Mouse (Mus musculus) intestine, embryonic 15.5 days (tissue): Measurements from ENCODE around the gene Ddx55. TPM values are rescaled to one million over a fixed set of nuclear protein-coding genes. Genes with fewer than 3 reads are reported as not detected.
A peak's percentile ranks its signal among the peaks of the same experiment; 100 is the strongest.
"Not testable (repeated sequence)": the region's sequence is repeated elsewhere in the genome, so short reads cannot be mapped to it uniquely, and the experiment has no call there.

Experiments
- ATAC-seq: fragments of 200-750 bp; cut with Nextera tagmentation; 2 replicates; pipeline ENCODE4 v1.8.0; 2017; ENCODE audit warnings: moderate TSS enrichment, moderate library complexity
- H3K27ac ChIP-seq: fragments of 300-500 bp; sonication (generic); 2 replicates; pipeline ENCODE4 v1.5.1; 2015; ENCODE audit warnings: mild to moderate bottlenecking, inconsistent platforms
- H3K27me3 ChIP-seq: fragments of 300-500 bp; sonication (generic); replicated peaks from 2 replicates; pipeline ENCODE4 v1.6.1; 2015; ENCODE audit warnings: inconsistent platforms
- H3K36me3 ChIP-seq: fragments of 300-500 bp; sonication (generic); 2 replicates; pipeline ENCODE4 v1.6.1; 2015; ENCODE audit warnings: inconsistent platforms
- H3K4me1 ChIP-seq: fragments of 300-500 bp; sonication (generic); replicated peaks from 2 replicates; pipeline ENCODE4 v1.6.1; 2015; ENCODE audit warnings: inconsistent platforms
- H3K4me2 ChIP-seq: fragments of 300-500 bp; sonication (generic); replicated peaks from 2 replicates; pipeline ENCODE4 v1.6.1; 2015; ENCODE audit warnings: mild to moderate bottlenecking, inconsistent platforms
- H3K4me3 ChIP-seq: fragments of 300-500 bp; sonication (generic); replicated peaks from 2 replicates; pipeline ENCODE4 v1.5.1; 2015; ENCODE audit warnings: inconsistent platforms
- H3K9ac ChIP-seq: fragments of 300-500 bp; sonication (generic); 2 replicates; pipeline ENCODE4 v1.6.1; 2015; ENCODE audit warnings: inconsistent platforms
- H3K9me3 ChIP-seq: fragments of 300-500 bp; sonication (generic); 2 replicates; pipeline ENCODE4 v1.6.1; 2016; ENCODE audit warnings: inconsistent platforms
- WGBS: fragments of 180-500 bp; shearing (Covaris S2); methylation state at CpG from one replicate; pipeline ENCODE4 v1.1.7; 2015; 5-methylcytosine and 5-hydroxymethylcytosine counted together
- polyA plus RNA-seq: library from polyadenylated mRNA; unstranded; fragments of >200 nt; fragmentation: Nextera tagmentation; extraction: Ambion mirVana; gene quantifications from 2 replicates; pipeline ENCODE4 v1.2.1, GENCODE M21; 2015

Gene Ddx55
- polyA plus RNA-seq, 1 experiment from 2014 or later: 13.9 TPM

DNA sequence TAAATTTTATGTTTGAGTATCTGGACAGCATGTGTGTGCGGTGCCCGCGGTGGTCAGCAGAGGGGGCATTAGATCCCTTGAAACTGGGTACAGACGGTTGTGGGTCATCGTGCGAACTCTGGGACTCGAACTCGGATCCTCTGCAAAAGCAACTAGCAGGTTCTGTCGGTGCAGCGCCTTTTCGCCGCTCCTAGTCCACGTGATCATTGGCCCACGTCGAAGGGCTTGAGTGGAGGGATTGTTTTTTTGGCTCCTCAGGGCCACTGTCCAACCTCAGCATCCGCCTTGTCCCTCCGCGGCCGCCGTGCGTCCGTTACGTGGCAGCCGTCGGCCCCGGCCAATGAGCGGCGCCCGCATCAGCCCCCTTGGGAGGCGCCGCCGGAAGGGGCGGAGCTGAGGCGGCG lies 12.3 kb upstream of the Ddx55 start, which contains the start of gene Tmed2:
Tmed2 (plus strand) TSS at position 313 of the 404 bp plus-strand sequence.
- peak within 1 kb of the TSS; percentile 90 for H3K27ac ChIP-seq
- no peaks in the 10 kb centered on the region for H3K27me3 ChIP-seq
- peak within 1 kb of the TSS; percentile 64 for H3K4me2 ChIP-seq
- no peaks in the 10 kb centered on the region for H3K9me3 ChIP-seq
- WGBS: under 1% methylated on average over 35 of the region's 35 CpGs
- ATAC-seq: peak; percentile 95
- H3K36me3 ChIP-seq: peaks cover 12% of the 10 kb centered on the region
- H3K4me3 ChIP-seq: peak within 1 kb of the TSS; percentile 96
- H3K4me1 ChIP-seq: peaks cover 13% of the 10 kb centered on the region
- H3K9ac ChIP-seq: peak within 1 kb of the TSS; percentile 75

DNA sequence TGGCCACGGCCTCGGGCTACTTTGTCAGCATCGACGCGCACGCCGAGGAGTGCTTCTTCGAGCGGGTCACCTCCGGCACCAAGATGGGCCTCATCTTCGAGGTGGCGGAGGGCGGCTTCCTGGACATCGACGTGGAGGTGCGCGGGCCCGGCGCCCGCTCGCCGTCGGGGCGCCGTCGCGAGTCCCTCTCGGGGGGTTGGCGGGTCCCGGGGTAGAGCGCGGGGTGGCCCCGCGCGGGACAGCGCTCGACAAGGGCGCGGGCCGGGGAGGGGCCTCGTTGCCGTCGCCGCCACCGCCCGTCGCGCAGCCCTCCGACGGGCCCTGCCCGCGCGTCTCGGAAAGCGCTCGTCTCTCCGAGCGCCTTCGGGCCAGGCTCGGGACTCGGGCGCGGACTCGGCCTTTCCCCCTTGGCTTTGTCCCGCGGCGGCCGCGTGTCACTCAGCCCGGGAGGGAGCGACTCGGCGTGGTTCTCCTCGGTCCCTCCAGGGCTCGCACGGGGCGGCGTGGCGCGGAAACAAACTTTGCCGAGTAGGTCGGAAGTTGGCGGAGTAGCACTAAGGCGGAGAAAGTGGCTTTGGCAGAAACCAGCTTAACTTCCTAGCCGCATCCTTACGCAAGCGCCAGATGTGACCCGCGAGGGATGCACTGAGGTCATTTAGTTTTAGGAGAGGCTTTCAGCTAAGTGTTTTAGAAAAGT lies 11.6 kb upstream of the Ddx55 start:
- under 1% methylated on average over 80 of the region's 89 CpGs for WGBS
- H3K36me3 ChIP-seq: peaks cover 14% of the 10 kb centered on the region
- no peaks in the 10 kb centered on the region for H3K9me3 ChIP-seq
- ATAC-seq: peak; percentile 86
- peak overlapping the region; percentile 96 for H3K4me3 ChIP-seq
- H3K4me2 ChIP-seq: peak overlapping the region; percentile 64
- peak overlapping the region; percentile 75 for H3K9ac ChIP-seq
- no peaks in the 10 kb centered on the region for H3K27me3 ChIP-seq
- H3K4me1 ChIP-seq: peaks cover 13% of the 10 kb centered on the region
- H3K27ac ChIP-seq: peak overlapping the region; percentile 90

DNA sequence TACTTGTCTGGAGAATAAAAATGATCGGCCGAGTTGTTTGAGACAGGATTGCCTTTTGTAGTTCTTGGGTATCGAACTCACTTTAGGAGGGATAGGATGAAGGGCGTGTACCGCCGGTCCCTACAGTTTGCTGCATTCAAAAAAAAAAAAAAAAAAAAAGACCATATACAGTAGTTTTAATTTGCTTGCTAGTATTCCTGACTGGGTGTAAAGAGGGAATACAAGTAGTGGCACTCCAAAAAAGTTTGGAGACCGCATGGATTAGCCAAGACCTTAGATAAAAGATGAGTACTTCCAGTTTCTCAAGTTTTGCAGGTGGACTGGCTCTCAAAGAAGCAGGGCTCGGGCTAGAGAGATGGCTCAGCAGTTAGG lies 11.1 kb upstream of the Ddx55 start:
- no peaks in the 10 kb centered on the region for H3K27me3 ChIP-seq
- ATAC-seq: no peak
- H3K4me1 ChIP-seq: peaks cover 12% of the 10 kb centered on the region
- WGBS: 11% methylated on average over 8 of the region's 8 CpGs
- H3K36me3 ChIP-seq: peaks cover 20% of the 10 kb centered on the region
- H3K4me2 ChIP-seq: peak overlapping the region; percentile 64
- no peaks in the 10 kb centered on the region for H3K9me3 ChIP-seq
- peak overlapping the region; percentile 75 for H3K9ac ChIP-seq
- H3K4me3 ChIP-seq: peak overlapping the region; percentile 96
- peak overlapping the region; percentile 90; the same call in 1 of the 2 replicates for H3K27ac ChIP-seq

DNA sequence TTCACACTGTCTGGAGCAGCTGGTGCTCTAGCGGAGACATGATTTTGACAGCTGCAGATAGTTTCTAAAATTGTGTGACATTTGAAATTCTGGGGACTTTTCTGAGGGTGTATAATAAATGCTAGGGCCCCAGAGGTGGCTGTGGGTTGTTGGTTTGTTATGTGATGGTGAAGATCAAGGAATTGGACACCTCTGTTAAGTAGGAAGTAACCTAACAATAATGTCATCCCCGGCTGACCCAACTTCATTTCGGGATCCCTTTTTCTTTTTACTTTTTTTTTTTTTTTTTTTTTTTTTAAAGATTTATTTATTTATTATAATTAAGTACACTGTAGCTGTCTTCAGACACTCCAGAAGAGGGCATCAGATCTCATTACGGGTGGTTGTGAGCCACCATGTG lies 1.9 kb upstream of the Ddx55 start:
- H3K27ac ChIP-seq, H3K4me3 ChIP-seq, H3K27me3 ChIP-seq, H3K9ac ChIP-seq, ATAC-seq, H3K4me2 ChIP-seq, H3K9me3 ChIP-seq, H3K4me1 ChIP-seq: not testable (repeated sequence)
- 89% methylated on average over 4 of the region's 4 CpGs for WGBS
- H3K36me3 ChIP-seq: peaks cover 16% of the 10 kb centered on the region

DNA sequence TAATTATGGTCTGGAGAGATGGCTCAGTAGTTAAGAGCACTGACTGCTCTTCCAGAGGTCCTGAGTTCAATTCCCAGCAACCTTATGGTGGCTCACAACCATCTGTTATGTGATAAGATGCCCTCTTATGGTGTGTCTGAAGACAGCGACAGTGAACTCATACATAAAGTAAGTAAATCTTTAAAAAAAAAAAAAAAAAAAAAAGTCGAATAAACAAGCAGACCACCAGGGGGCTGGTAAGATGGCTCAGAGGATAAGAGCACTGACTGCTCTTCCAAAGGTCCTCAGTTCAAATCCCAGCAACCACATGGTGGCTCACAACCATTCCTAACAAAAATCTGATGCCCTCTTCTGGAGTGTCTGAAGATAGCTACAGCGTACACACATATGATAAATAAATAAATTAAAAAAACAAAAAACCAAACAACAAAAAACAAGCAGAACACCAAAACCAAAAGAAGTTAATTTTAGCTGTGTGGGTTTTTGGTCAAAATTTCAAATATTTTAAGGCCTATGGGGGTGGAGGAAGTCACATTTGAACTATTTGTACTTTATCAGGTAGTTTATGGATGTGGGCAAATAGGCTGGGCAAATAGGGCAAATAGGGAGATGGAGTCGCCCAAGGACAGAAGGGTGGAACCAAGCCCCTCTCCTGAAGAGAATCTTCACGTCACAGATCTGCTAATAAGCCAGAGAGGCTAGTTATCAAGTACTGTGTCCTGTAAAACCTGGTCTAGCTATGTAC lies 1.1 kb upstream of the Ddx55 start:
- Histone ChIP-seq H3K36me3 (peaks cover 11% of the 10 kb centered on the region), H3K27ac (peak overlapping the region; percentile 82; the same call in 1 of the 2 replicates), H3K4me2 (peak overlapping the region; percentile 83), H3K4me3 (peak overlapping the region; percentile 98), H3K9ac (peak overlapping the region; percentile 80; the same call in 1 of the 2 replicates)
- H3K27me3 ChIP-seq, H3K4me1 ChIP-seq, H3K9me3 ChIP-seq: not testable (repeated sequence)
- 27% methylated on average over 5 of the region's 5 CpGs for WGBS
- ATAC-seq: 0 out of 2 replicates have a peak, but pooled peaks have one; percentile 16

DNA sequence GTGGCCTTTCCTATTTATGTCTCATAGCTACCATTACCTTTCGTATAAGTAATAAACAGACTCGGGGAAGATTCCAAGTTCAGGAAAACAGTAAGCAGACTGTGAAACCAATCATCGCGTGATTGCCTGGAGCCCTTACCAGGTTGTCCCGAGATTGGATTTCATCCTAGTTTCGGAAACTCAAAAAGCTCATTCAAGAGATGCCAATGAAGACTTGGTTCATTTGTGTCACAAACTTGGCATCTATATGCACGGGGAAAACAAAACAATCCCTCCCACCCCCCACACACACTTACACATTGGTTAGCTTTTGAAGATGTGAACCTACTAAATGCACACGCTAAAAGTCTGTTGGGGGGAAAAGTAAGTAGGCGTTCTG lies 581 bp upstream of the Ddx55 start:
- peak overlapping the region; percentile 98 for H3K4me3 ChIP-seq
- H3K4me1 ChIP-seq: peaks cover 3% of the 10 kb centered on the region; the same call in 1 of the 2 replicates
- peaks cover 12% of the 10 kb centered on the region for H3K36me3 ChIP-seq
- peak overlapping the region; percentile 82 for H3K27ac ChIP-seq
- H3K9ac ChIP-seq: peak overlapping the region; percentile 80
- no peaks in the 10 kb centered on the region for H3K27me3 ChIP-seq
- 6% methylated on average over 9 of the region's 9 CpGs for WGBS
- no peaks in the 10 kb centered on the region for H3K9me3 ChIP-seq
- ATAC-seq: no peak
- H3K4me2 ChIP-seq: peak overlapping the region; percentile 83

DNA sequence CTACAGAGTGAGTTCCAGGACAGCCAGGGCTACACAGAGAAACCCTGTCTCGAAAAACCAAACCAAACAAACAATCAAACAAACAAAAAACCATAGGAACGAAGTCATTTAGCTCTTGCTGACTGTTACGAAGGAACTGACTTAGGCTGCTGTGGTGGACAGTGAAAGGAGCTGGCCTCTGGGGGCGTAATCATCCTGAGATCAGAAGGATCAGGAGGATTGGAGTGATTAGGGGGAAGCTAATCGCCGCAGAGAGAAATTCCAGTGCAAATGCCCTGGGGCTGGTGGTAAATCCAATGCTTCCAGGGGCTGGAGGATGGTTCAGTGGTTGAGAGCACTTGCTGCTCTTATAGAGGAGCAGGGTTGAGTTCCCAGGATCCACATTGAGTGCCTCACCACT lies 943 bp downstream of the Ddx55 start:
- peak overlapping the region; percentile 83 for H3K4me2 ChIP-seq
- no peaks in the 10 kb centered on the region for H3K9me3 ChIP-seq
- ATAC-seq: no peak
- H3K4me1 ChIP-seq: peaks cover 3% of the 10 kb centered on the region; the same call in 1 of the 2 replicates
- WGBS: 71% methylated on average over 6 of the region's 6 CpGs
- H3K9ac ChIP-seq: 0 out of 2 replicates have a peak overlapping the region, but pooled peaks have one; percentile 80
- peaks cover 12% of the 10 kb centered on the region for H3K36me3 ChIP-seq
- no peaks in the 10 kb centered on the region for H3K27me3 ChIP-seq
- no peak overlapping the region for H3K27ac ChIP-seq
- peak overlapping the region; percentile 98 for H3K4me3 ChIP-seq

DNA sequence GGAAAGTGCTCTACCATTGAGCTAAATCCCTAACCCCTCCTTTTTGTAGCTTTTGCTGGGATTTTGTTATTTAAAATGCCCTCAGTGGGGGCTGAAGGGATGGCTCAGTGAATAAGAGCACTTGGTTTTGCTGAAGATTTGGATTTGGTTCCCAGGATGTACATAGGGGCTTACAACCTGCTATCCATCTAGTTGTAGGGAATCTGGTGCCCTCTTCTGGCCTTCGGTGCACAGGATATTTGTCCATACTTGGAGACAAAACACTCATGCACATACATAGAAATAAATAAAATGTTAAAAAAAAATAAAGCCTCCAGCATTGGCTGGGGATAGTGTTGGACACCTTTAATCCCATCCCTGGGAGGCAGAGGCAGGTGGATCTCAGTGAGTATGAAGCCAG lies 2.5 kb downstream of the Ddx55 start:
- H3K4me3 ChIP-seq: no peak overlapping the region
- H3K27ac ChIP-seq: no peak overlapping the region
- H3K4me1 ChIP-seq: peaks cover 3% of the 10 kb centered on the region; the same call in 1 of the 2 replicates
- no peaks in the 10 kb centered on the region for H3K27me3 ChIP-seq
- ATAC-seq: no peak
- H3K9ac ChIP-seq: no peak overlapping the region
- H3K36me3 ChIP-seq: peaks cover 12% of the 10 kb centered on the region
- 66% methylated on average over 1 of the region's 1 CpGs for WGBS
- H3K4me2 ChIP-seq: no peak overlapping the region
- H3K9me3 ChIP-seq: no peaks in the 10 kb centered on the region

DNA sequence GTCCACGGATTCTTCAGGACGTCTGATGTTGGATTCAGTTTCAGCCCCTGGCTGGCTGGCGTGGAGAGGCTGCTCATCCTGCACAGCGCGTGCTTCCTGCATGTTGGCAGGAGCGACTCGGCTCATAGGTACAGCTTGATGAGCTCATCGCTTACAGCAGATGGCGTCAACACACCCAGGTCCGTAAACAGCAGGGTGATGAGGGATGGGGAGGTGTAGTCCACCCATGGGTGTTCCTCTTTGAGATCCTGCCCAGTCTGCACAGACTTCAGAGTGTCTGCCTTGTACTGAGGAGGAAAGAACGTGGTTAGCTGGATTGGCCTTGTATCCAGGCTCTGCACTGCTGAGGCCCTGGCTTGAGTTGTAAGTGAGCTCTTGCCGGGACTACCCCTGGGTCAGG lies 18.4 kb downstream of the Ddx55 start:
- H3K4me2 ChIP-seq: no peak overlapping the region
- H3K4me1 ChIP-seq: no peaks in the 10 kb centered on the region
- H3K4me3 ChIP-seq: no peak overlapping the region
- H3K27ac ChIP-seq: no peak overlapping the region
- ATAC-seq: no peak
- 83% methylated on average over 12 of the region's 12 CpGs for WGBS
- H3K36me3 ChIP-seq: peaks cover 66% of the 10 kb centered on the region
- no peaks in the 10 kb centered on the region for H3K9me3 ChIP-seq
- H3K27me3 ChIP-seq: no peaks in the 10 kb centered on the region
- H3K9ac ChIP-seq: no peak overlapping the region

DNA sequence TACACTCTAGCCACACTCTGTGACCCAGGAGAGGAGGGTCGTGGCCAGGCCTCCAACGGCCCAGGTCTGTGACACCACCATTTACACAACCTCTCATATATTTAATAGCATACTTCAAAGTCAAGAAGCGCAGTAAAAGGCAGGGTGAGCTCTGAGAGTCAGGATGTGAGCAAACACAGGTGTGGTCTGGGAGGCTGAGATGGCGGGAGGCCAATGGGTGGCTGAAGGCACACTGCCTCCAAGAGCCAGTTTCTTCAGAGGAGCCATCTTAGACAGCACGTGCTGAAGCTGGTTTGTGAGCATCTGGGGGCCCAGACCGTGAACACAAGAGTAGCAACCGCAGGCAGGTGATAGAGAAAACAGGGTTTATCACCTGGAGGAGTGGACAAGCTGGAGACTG lies 22.8 kb downstream of the Ddx55 start:
- Histone ChIP-seq H3K9me3 (no peaks in the 10 kb centered on the region), H3K9ac (no peak overlapping the region), H3K36me3 (peaks cover 46% of the 10 kb centered on the region), H3K4me3 (no peak overlapping the region), H3K27me3 (no peaks in the 10 kb centered on the region), H3K4me1 (peaks cover 15% of the 10 kb centered on the region), H3K27ac (no peak overlapping the region), H3K4me2 (no peak overlapping the region)
- 0 out of 2 replicates have a peak, but pooled peaks have one; percentile 5 for ATAC-seq
- WGBS: 61% methylated on average over 7 of the region's 7 CpGs

DNA sequence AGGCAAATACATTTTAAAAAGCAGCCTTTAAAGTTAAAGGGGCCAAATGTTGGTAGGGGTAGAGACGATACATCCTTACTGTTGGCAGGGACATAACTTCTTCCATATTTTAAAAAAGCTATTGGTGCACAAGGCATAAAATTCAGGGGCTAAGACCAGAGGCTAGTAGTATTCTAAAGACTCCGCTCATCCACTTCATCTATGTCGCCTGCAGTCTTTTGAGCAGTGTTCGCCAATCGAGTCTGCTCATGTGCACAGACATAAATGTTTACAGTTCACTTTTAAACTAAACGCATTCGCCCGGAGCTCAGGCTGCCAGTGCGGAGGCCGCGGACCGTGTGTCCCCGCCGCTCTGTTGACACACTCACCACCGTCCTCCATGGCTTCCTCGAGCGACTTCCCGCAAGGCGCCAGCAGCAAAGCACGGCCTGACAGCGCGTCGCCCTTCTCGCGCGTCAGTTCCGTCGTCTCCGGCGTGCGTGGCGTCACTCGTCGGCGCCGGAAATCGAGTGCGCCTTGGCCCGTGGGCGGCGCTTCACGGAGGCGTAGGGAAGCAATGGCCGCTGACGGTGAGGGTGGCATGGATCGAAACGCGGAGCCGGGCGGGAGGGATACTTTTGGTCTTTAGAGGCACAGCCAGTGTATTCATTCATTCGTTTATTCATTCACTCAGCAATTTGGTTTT lies 26.1 kb downstream of the Ddx55 start, which contains the start of the genes Eif2b1 and Gtf2h3:
Eif2b1 (minus strand) TSS at position 499 of the 685 bp plus-strand sequence.
Gtf2h3 (plus strand) TSS at position 508 of the 685 bp plus-strand sequence.
- ATAC-seq: peak; percentile 92
- H3K4me1 ChIP-seq: peaks cover 15% of the 10 kb centered on the region
- H3K4me3 ChIP-seq: peak within 1 kb of the TSS; percentile 67
- under 1% methylated on average over 51 of the region's 51 CpGs for WGBS
- H3K9ac ChIP-seq: peak within 1 kb of the TSS; percentile 44
- H3K4me2 ChIP-seq: peak within 1 kb of the TSS; percentile 79
- no peaks in the 10 kb centered on the region for H3K9me3 ChIP-seq
- no peaks in the 10 kb centered on the region for H3K27me3 ChIP-seq
- H3K27ac ChIP-seq: no peak within 1 kb of the TSS
- peaks cover 17% of the 10 kb centered on the region for H3K36me3 ChIP-seq

DNA sequence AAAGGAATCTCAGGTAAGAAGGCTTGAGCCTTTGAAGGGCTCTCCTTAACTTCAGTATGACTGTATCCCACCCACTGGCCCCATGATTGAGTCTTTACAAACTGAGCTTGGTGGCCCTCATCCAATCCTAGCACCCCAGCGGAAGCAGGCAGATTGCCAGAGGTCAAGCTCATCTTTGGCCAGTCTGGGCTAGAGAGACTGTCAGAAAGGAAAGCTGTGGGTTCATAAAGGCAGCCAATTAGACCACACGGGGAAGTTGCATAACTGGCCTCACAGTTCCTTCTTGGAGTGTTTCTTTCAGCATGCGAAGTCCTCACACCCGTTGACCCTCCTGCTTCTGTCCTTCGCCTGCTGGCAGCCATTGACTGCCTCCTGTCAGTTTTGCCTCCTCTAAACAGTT lies 29.9 kb downstream of the Ddx55 start:
- WGBS: 86% methylated on average over 5 of the region's 5 CpGs
- Histone ChIP-seq H3K9me3 (no peaks in the 10 kb centered on the region), H3K36me3 (peaks cover 12% of the 10 kb centered on the region), H3K4me2 (no peak overlapping the region), H3K27me3 (no peaks in the 10 kb centered on the region), H3K9ac (no peak overlapping the region), H3K4me3 (no peak overlapping the region), H3K27ac (no peak overlapping the region), H3K4me1 (peaks cover 14% of the 10 kb centered on the region)
- ATAC-seq: no peak
